Mouse (Mus musculus) CH12.LX (cell line): ENCODE data around the gene Hist1h2bf. TPM values are rescaled to one million over a fixed set of nuclear protein-coding genes. Genes with fewer than 3 reads are reported as not detected.

Experiments
- DNase-seq: peaks from one replicate; pipeline ENCODE4 v3.0.0-alpha.2; 2013; ENCODE audit errors: extremely low read depth
- H3K27ac ChIP-seq: 2 replicates; pipeline ENCODE4 v1.5.1; 2012; ENCODE audit warnings: low read depth, mild to moderate bottlenecking, control low read depth, moderate library complexity; ENCODE audit not compliant: insufficient read depth
- H3K27me3 ChIP-seq: replicated peaks from 2 replicates; pipeline ENCODE3; 2012; ENCODE audit warnings: inconsistent platforms
- H3K36me3 ChIP-seq, 2 experiments: replicated peaks in 1 of 2; 2 replicates each; pipeline versions ENCODE3 to v1.6.1; 2012; ENCODE audit warnings: inconsistent platforms in 1 of 2, low read length in 1 of 2, mild to moderate bottlenecking in 1 of 2, mixed read lengths in 1 of 2, moderate library complexity in 1 of 2; ENCODE audit not compliant: control insufficient read depth in 1 of 2, insufficient read depth in 1 of 2
- H3K4me1 ChIP-seq, 2 experiments: 2 replicates each; pipeline ENCODE4 v1.6.1; 2012; ENCODE audit warnings: inconsistent platforms in 1 of 2, moderate library complexity in 1 of 2; ENCODE audit not compliant: insufficient read depth in 2 of 2, control insufficient read depth in 1 of 2
- H3K4me2 ChIP-seq: 2 replicates; pipeline ENCODE4 v1.6.1; 2012; ENCODE audit warnings: low read depth, mild to moderate bottlenecking, control low read depth; ENCODE audit not compliant: poor library complexity, insufficient read depth, severe bottlenecking
- H3K4me3 ChIP-seq, 3 experiments: fragments of 150-350 bp in 1 of 3; sonication (generic) in 1 of 3; replicated peaks in 1 of 3; 2 replicates each; pipeline versions ENCODE3 to v1.5.1; 2011 to 2012; ENCODE audit warnings: low read depth in 2 of 3, low read length in 2 of 3, mild to moderate bottlenecking in 2 of 3, moderate library complexity in 2 of 3, control low read depth in 1 of 3, improper control_type of control experiment in 1 of 3, inconsistent platforms in 1 of 3, mixed read lengths in 1 of 3; ENCODE audit not compliant: poor library complexity in 1 of 3
- H3K79me2 ChIP-seq: replicated peaks from 2 replicates; pipeline ENCODE4 v1.6.1; 2012; ENCODE audit warnings: mild to moderate bottlenecking, moderate library complexity; ENCODE audit not compliant: control insufficient read depth, poor library complexity, insufficient read depth, severe bottlenecking; ENCODE audit errors: extremely low read depth
- H3K9ac ChIP-seq: 2 replicates; pipeline ENCODE4 v1.6.1; 2012; ENCODE audit warnings: low read depth, mild to moderate bottlenecking, control low read depth, moderate library complexity; ENCODE audit not compliant: insufficient read depth
- H3K9me3 ChIP-seq: replicated peaks from 2 replicates; pipeline ENCODE3; 2012; ENCODE audit warnings: low read length, inconsistent platforms, mixed read lengths
- BHLHE40 ChIP-seq: IDR thresholded peaks from 2 replicates; pipeline ENCODE4 v1.6.1; 2011; ENCODE audit warnings: mild to moderate bottlenecking, low read depth, low read length, improper control_type of control experiment
- CHD2 ChIP-seq: IDR thresholded peaks from 2 replicates; pipeline ENCODE4 v1.6.1; 2011; ENCODE audit warnings: low read length, improper control_type of control experiment
- CTCF ChIP-seq, 2 experiments: IDR thresholded peaks in 1 of 2; conservative IDR thresholded peaks in 1 of 2; 2 replicates each; pipeline ENCODE4 v1.5.1; 2011 to 2012; ENCODE audit warnings: low read depth in 2 of 2, low read length in 2 of 2, improper control_type of control experiment in 1 of 2, inconsistent platforms in 1 of 2, mild to moderate bottlenecking in 1 of 2, moderate library complexity in 1 of 2
- E2F4 ChIP-seq: IDR thresholded peaks from 2 replicates; pipeline ENCODE4 v1.6.1; 2011; ENCODE audit warnings: low read depth, low read length, improper control_type of control experiment; ENCODE audit not compliant: insufficient replicate concordance
- ELF1 ChIP-seq: IDR thresholded peaks from 2 replicates; pipeline ENCODE4 v1.6.1; 2014; ENCODE audit warnings: low read depth, mild to moderate bottlenecking, inconsistent platforms, low read length, improper control_type of control experiment
- HCFC1 ChIP-seq: IDR thresholded peaks from 2 replicates; pipeline ENCODE4 v1.6.1; 2012; ENCODE audit warnings: low read depth, mild to moderate bottlenecking, inconsistent platforms, low read length, improper control_type of control experiment
- JUND ChIP-seq: conservative IDR thresholded peaks from 2 replicates; pipeline ENCODE4 v1.6.1; 2011; ENCODE audit warnings: low read depth, low read length, improper control_type of control experiment
- KAT2A ChIP-seq: IDR thresholded peaks from 2 replicates; pipeline ENCODE4 v1.6.1; 2012; ENCODE audit warnings: low read length, improper control_type of control experiment, inconsistent platforms; ENCODE audit not compliant: insufficient replicate concordance
- MAFK ChIP-seq: IDR thresholded peaks from 2 replicates; pipeline ENCODE4 v1.6.1; 2011; ENCODE audit warnings: low read length, improper control_type of control experiment; ENCODE audit not compliant: insufficient replicate concordance
- MAX ChIP-seq: IDR thresholded peaks from 2 replicates; pipeline ENCODE4 v1.6.1; 2011; ENCODE audit warnings: low read length, improper control_type of control experiment
- MAZ ChIP-seq: IDR thresholded peaks from 2 replicates; pipeline ENCODE4 v1.6.1; 2012; ENCODE audit warnings: low read depth, mild to moderate bottlenecking, inconsistent platforms, low read length, improper control_type of control experiment, moderate library complexity
- MEF2A ChIP-seq: IDR thresholded peaks from 2 replicates; pipeline ENCODE4 v1.6.1; 2014; ENCODE audit warnings: low read depth, mild to moderate bottlenecking, inconsistent platforms, low read length, improper control_type of control experiment, borderline replicate concordance
- MXI1 ChIP-seq: IDR thresholded peaks from 2 replicates; pipeline ENCODE4 v1.6.1; 2011; ENCODE audit warnings: mild to moderate bottlenecking, low read depth, low read length, improper control_type of control experiment
- MYC ChIP-seq: IDR thresholded peaks from 2 replicates; pipeline ENCODE4 v1.6.1; 2011; ENCODE audit warnings: low read depth, mild to moderate bottlenecking, improper control_type of control experiment, low read length
- NELFE ChIP-seq: IDR thresholded peaks from 2 replicates; pipeline ENCODE4 v1.6.1; 2011; ENCODE audit warnings: low read depth, low read length, improper control_type of control experiment
- POLR2A ChIP-seq: IDR thresholded peaks from 2 replicates; pipeline ENCODE4 v1.6.1; 2011; ENCODE audit warnings: low read depth, mild to moderate bottlenecking, improper control_type of control experiment, low read length
- RAD21 ChIP-seq: IDR thresholded peaks from 2 replicates; pipeline ENCODE4 v1.6.1; 2011; ENCODE audit warnings: low read depth, mild to moderate bottlenecking, low read length, improper control_type of control experiment, moderate library complexity
- RCOR1 ChIP-seq: conservative IDR thresholded peaks from 2 replicates; pipeline ENCODE4 v1.6.1; 2012; ENCODE audit warnings: low read depth, mild to moderate bottlenecking, inconsistent platforms, low read length, improper control_type of control experiment
- SIN3A ChIP-seq: IDR thresholded peaks from 2 replicates; pipeline ENCODE4 v1.6.1; 2012; ENCODE audit warnings: low read length, improper control_type of control experiment, inconsistent platforms
- SMC3 ChIP-seq: IDR thresholded peaks from 2 replicates; pipeline ENCODE4 v1.6.1; 2011; ENCODE audit warnings: low read depth, low read length, improper control_type of control experiment
- TCF12 ChIP-seq: IDR thresholded peaks from 2 replicates; pipeline ENCODE4 v1.6.1; 2014; ENCODE audit warnings: low read depth, mild to moderate bottlenecking, inconsistent platforms, low read length, improper control_type of control experiment
- ZC3H11A ChIP-seq: IDR thresholded peaks from 2 replicates; pipeline ENCODE4 v1.6.1; 2012; ENCODE audit warnings: low read depth, mild to moderate bottlenecking, inconsistent platforms, low read length, improper control_type of control experiment
- ZMIZ1 ChIP-seq: IDR thresholded peaks from 2 replicates; pipeline ENCODE4 v1.6.1; 2012; ENCODE audit warnings: low read depth, mild to moderate bottlenecking, inconsistent platforms, low read length, improper control_type of control experiment
- ZNF384 ChIP-seq: IDR thresholded peaks from 2 replicates; pipeline ENCODE4 v1.6.1; 2012; ENCODE audit warnings: low read depth, low read length, improper control_type of control experiment, inconsistent platforms
- dilution Hi-C: fragments of 300-500 bp; cut with MboI; formaldehyde crosslinking; loops from 2 replicates; pipeline ENCODE4 v1.14.3; 2020; ENCODE audit warnings: low sequenced_read_pairs; ENCODE audit not compliant: extremely low pct_unique_long_range_greater_than_20kb, extremely low pct_ligation_motif_present
- in situ Hi-C: fragments of 300-500 bp; cut with MboI; formaldehyde crosslinking; loops from 3 replicates; pipeline ENCODE4 v1.14.3; 2019; ENCODE audit warnings: low sequenced_read_pairs, low pct_ligation_motif_present, low pct_unique_long_range_greater_than_20kb, mixed read lengths
- polyA plus RNA-seq: library from polyadenylated mRNA; unstranded; fragments of >175 nt; gene quantifications from 2 replicates; pipeline ENCODE4 v1.2.1, GENCODE M21; 2012; ENCODE audit warnings: low read depth; ENCODE audit not compliant: insufficient read length
- total RNA-seq, 2 experiments: library from RNA; depleted of rRNA; stranded (reverse); fragments of 300-350 nt in 1 of 2; fragments of >200 nt in 1 of 2; gene quantifications; 2 replicates each; pipeline ENCODE4 v1.2.3; 2012 to 2014

The Hist1h2bf gene
- total and polyA plus RNA-seq, 3 experiments: 1.7 to 1,243 (median 50.8) TPM

DNA sequence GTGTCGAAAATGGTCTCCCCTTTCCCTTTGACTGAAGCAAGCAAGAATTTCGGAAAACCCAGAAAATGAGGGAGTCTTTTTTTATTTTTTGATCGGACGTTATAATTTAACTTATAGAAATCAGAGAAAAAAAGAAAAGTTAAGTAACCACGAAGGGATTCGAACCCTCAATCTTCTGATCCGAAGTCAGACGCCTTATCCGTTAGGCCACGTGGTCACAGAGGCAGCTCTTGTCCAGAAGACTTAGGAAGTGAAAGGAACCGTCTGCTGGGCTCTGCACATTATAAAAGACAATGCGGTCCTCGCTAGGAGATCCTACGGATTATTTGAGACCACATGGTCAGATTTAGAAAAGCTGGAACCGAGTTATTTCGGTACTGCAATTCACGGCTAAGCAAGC lies 47.7 kb downstream of the Hist1h2bf start (continued):
- TF ChIP-seq ELF1 (peak; percentile 91), MAX (peak; percentile 96), MYC (peak; percentile 93), MAFK (peak; percentile 96), POLR2A (no peak), SMC3 (no peak), MXI1 (no peak; the same call in 1 of the 2 replicates), RCOR1 (no peak), MAZ (no peak), SIN3A (no peak)

GRCm38 (mm10) chr13:23525901-23526300 lies 48.1 kb downstream of the Hist1h2bf start:
- Histone ChIP-seq H3K79me2 (no peaks in the 10 kb centered on the region), H3K4me3 (peak overlapping the region in 2 of 3 experiments; percentile 35 to 53), H3K36me3 (no peaks in the 10 kb centered on the region), H3K4me1 (peaks cover 5 to 44% of the 10 kb centered on the region in 2 experiments; a peak in 3 of 4 replicates), H3K9ac (peak overlapping the region; percentile 45), H3K4me2 (peak overlapping the region; percentile 44), H3K9me3 (no peaks in the 10 kb centered on the region), H3K27ac (peak overlapping the region; percentile 15; the same call in 1 of the 2 replicates), H3K27me3 (no peaks in the 10 kb centered on the region)
- dilution Hi-C loops: no loop called here
- TF ChIP-seq CHD2: peak; percentile 97
- no peak for TF ChIP-seq ELF1
- peak; percentile 77 for DNase-seq
- in situ Hi-C loops: loop anchor here (10.0 kb wide), 1 partner anchor 1491 kb away; the partner anchor contains the start of genes Hist1h2ah and Hist1h2bk

DNA sequence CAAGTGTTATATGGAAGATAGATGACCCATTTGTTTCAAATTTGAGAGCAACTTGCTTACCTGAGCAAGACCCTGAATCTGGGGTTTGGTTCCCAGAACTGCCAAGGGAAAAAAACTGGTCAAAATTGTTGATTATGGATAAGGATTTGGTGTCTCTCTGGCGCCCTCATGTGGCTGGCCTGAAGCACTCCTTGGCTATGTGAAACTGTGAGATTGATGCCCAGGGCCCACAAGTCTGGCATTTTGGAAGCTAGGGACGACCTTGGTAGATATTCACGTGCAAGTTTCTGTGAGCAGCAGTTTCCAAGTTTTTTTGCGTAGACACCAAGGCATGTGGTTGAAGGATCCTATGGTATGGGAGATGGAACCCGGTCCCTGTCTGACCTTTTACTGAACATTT lies 49.3 kb downstream of the Hist1h2bf start:
- Histone ChIP-seq H3K27ac (no peak overlapping the region), H3K4me2 (peak overlapping the region; percentile 96), H3K9me3 (no peaks in the 10 kb centered on the region), H3K36me3 (no peaks in the 10 kb centered on the region), H3K79me2 (no peaks in the 10 kb centered on the region), H3K4me3 (no peak overlapping the region), H3K4me1 (peaks cover 5 to 56% of the 10 kb centered on the region in 2 experiments; a peak in 3 of 4 replicates), H3K9ac (no peak overlapping the region), H3K27me3 (no peaks in the 10 kb centered on the region)
- TF ChIP-seq CTCF (conservative IDR thresholded peaks at IDR 0.05 in 1 of 2, IDR thresholded peaks at IDR 0.05 in 1 of 2; ENCODE audit: low read depth in 2 of 2, low read length in 2 of 2) (peak; percentile 84 to 94), ZC3H11A (peak; percentile 59; the same call in 1 of the 2 replicates), JUND (0 out of 2 replicates have a peak, but pooled peaks have one; percentile 25), MAZ (no peak), KAT2A (no peak), MXI1 (0 out of 2 replicates have a peak, but pooled peaks have one; percentile 54), NELFE (peak; percentile 50; the same call in 1 of the 2 replicates), MYC (0 out of 2 replicates have a peak, but pooled peaks have one; percentile 33), E2F4 (no peak), ZMIZ1 (no peak), RCOR1 (0 out of 2 replicates have a peak, but pooled peaks have one; percentile 37), HCFC1 (0 out of 2 replicates have a peak, but pooled peaks have one; percentile 29), ZNF384 (peak; percentile 89), TCF12 (0 out of 2 replicates have a peak, but pooled peaks have one; percentile 32), MEF2A (peak; percentile 33; the same call in 1 of the 2 replicates), SMC3 (peak; percentile 90), RAD21 (peak; percentile 86), ELF1 (0 out of 2 replicates have a peak, but pooled peaks have one; percentile 26), SIN3A (peak; percentile 78), MAFK (0 out of 2 replicates have a peak, but pooled peaks have one; percentile 12), BHLHE40 (peak; percentile 74)
- peak; percentile 90 for DNase-seq
- in situ Hi-C loops: loop anchor here (5.0 to 25.0 kb wide), 3 partner anchors 92 to 1587 kb away; partner anchors contain the start of genes Hist1h2ah, Hist1h2bk and Zfp184
- dilution Hi-C loops: no loop called here
